Mouse (Mus musculus) layer of hippocampus, postnatal 14 days (tissue): ENCODE data around the gene Gapdhs. TPM values are rescaled to one million over a fixed set of nuclear protein-coding genes. Genes with fewer than 3 reads are reported as not detected.
A peak's percentile ranks its signal among the peaks of the same experiment; 100 is the strongest.
"Not testable (repeated sequence)": the region's sequence is repeated elsewhere in the genome, so short reads cannot be mapped to it uniquely, and the experiment has no call there.

Experiments
- DNase-seq, 2 experiments: peaks; one replicate each; pipeline ENCODE4 v3.0.0; 2021 to 2022; ENCODE audit warnings: low spot score in 2 of 2, mixed read lengths in 1 of 2
- long read RNA-seq, 2 experiments: library from polyadenylated mRNA; stranded (forward); transcript quantifications; one replicate each; pipeline ENCODE4 v2.0.0; 2021
- total RNA-seq, 2 experiments: library from RNA; stranded (reverse); gene quantifications; 2 replicates each; pipeline ENCODE4 v1.2.3; 2021

Gene Gapdhs
- total RNA-seq: not detected
- long read RNA-seq, experiment 1, partial matches to known transcripts: 0 of 17 reads
- long read RNA-seq, experiment 1, other reads (novel, unspliced or antisense): 17 of 17 reads
- long read RNA-seq, experiment 2, partial matches to known transcripts: 0 of 27 reads
- long read RNA-seq, experiment 2, other reads (novel, unspliced or antisense): 27 of 27 reads

- not testable (repeated sequence) for DNase-seq
Measured at GRCm38 (mm10) chr7:30743617-30744016, at the start of gene Gapdhs. Gapdhs (minus strand) TSS chr7:30743681.

- DNase-seq: no peak
Measured at GRCm38 (mm10) chr7:30791921-30792320, 48.4 kb upstream of the Gapdhs start.

GRCm38 (mm10) chr7:30790141-30790540, 46.7 kb upstream of the Gapdhs start:
- DNase-seq: peak in 1 of 2 experiments; percentile 22

GRCm38 (mm10) chr7:30787377-30788022, 44.0 kb upstream of the Gapdhs start, which contains the start of gene Krtdap:
Krtdap (plus strand) TSS chr7:30787896.
- DNase-seq: no peak

GRCm38 (mm10) chr7:30785721-30786546, 42.5 kb upstream of the Gapdhs start:
- DNase-seq: peak; percentile 48 to 89

- DNase-seq: no peak
Measured at GRCm38 (mm10) chr7:30785154-30785553, 41.7 kb upstream of the Gapdhs start.

GRCm38 (mm10) chr7:30782658-30783057, 39.2 kb upstream of the Gapdhs start:
- DNase-seq: no peak

- DNase-seq: no peak
Measured at GRCm38 (mm10) chr7:30781792-30782191, 38.3 kb upstream of the Gapdhs start.

- no peak for DNase-seq
Measured at GRCm38 (mm10) chr7:30777911-30778310, 34.4 kb upstream of the Gapdhs start.

GRCm38 (mm10) chr7:30777081-30777579, 33.6 kb upstream of the Gapdhs start:
- no peak for DNase-seq

- no peak for DNase-seq
Measured at GRCm38 (mm10) chr7:30776104-30776503, 32.6 kb upstream of the Gapdhs start.

- no peak for DNase-seq
Measured at GRCm38 (mm10) chr7:30769236-30769635, 25.8 kb upstream of the Gapdhs start.

GRCm38 (mm10) chr7:30766408-30766807, 22.9 kb upstream of the Gapdhs start:
- no peak for DNase-seq

GRCm38 (mm10) chr7:30765173-30765572, 21.7 kb upstream of the Gapdhs start:
- DNase-seq: no peak

- DNase-seq: no peak
Measured at GRCm38 (mm10) chr7:30763456-30763855, 20.0 kb upstream of the Gapdhs start, which contains the start of gene Dmkn. Dmkn (plus strand) TSS chr7:30763756.

- no peak for DNase-seq
Measured at GRCm38 (mm10) chr7:30761769-30762352, 18.4 kb upstream of the Gapdhs start.

- DNase-seq: no peak
Measured at GRCm38 (mm10) chr7:30758853-30759252, 15.4 kb upstream of the Gapdhs start.

GRCm38 (mm10) chr7:30757001-30757400, 13.5 kb upstream of the Gapdhs start:
- no peak for DNase-seq

GRCm38 (mm10) chr7:30751086-30751669, 7.7 kb upstream of the Gapdhs start, which contains the start of gene Sbsn:
Sbsn (plus strand) TSS chr7:30751471.
- no peak for DNase-seq

GRCm38 (mm10) chr7:30749824-30750606, 6.5 kb upstream of the Gapdhs start:
- no peak for DNase-seq
